Mouse (Mus musculus) heart, embryonic 10.5 days (tissue): ENCODE measurements around the gene Mcam. TPM values are rescaled to one million over a fixed set of nuclear protein-coding genes. Genes with fewer than 3 reads are reported as not detected.

Experiments
- DNase-seq: peaks from one replicate; pipeline ENCODE4 v3.0.0-alpha.2; 2017; ENCODE audit warnings: low spot score
- H3K27ac ChIP-seq: fragments of 300-500 bp; sonication (generic); 2 replicates; pipeline ENCODE4 v1.5.1; 2016; ENCODE audit warnings: mild to moderate bottlenecking
- H3K27me3 ChIP-seq: fragments of 300-500 bp; sonication (generic); 2 replicates; pipeline ENCODE4 v1.6.1; 2016; ENCODE audit warnings: mild to moderate bottlenecking; ENCODE audit not compliant: poor library complexity, insufficient read depth, severe bottlenecking
- H3K36me3 ChIP-seq: fragments of 300-500 bp; sonication (generic); 2 replicates; pipeline ENCODE4 v1.6.1; 2016; ENCODE audit warnings: mild to moderate bottlenecking, moderate library complexity
- H3K4me1 ChIP-seq: fragments of 300-500 bp; sonication (generic); 2 replicates; pipeline ENCODE4 v1.6.1; 2016; ENCODE audit warnings: mild to moderate bottlenecking
- H3K4me3 ChIP-seq: fragments of 300-500 bp; sonication (generic); 2 replicates; pipeline ENCODE4 v1.5.1; 2016; ENCODE audit warnings: mild to moderate bottlenecking, moderate library complexity
- H3K9me3 ChIP-seq: fragments of 300-500 bp; sonication (generic); 2 replicates; pipeline ENCODE4 v1.6.1; 2016; ENCODE audit warnings: mild to moderate bottlenecking, moderate library complexity
- WGBS: fragments of 180-500 bp; shearing (Covaris S2); methylation state at CpG from one replicate; pipeline ENCODE4 v1.1.7; 2016; 5-methylcytosine and 5-hydroxymethylcytosine counted together
- polyA plus RNA-seq: library from polyadenylated mRNA; unstranded; fragments of >200 nt; fragmentation: Nextera tagmentation; extraction: Ambion mirVana; gene quantifications from 2 replicates; pipeline ENCODE4 v1.2.1, GENCODE M21; 2016

Gene Mcam
- polyA plus RNA-seq, 1 experiment from 2014 or later: 34.6 TPM

- DNase-seq: no peak
- H3K9me3 ChIP-seq: no peaks in the 10 kb centered on the region
- H3K27me3 ChIP-seq: no peaks in the 10 kb centered on the region
- no peak overlapping the region for H3K4me3 ChIP-seq
- 0 out of 2 replicates have a peak, but pooled peaks cover under 1% of the 10 kb centered on the region for H3K36me3 ChIP-seq
- H3K4me1 ChIP-seq: peaks cover 12% of the 10 kb centered on the region
- WGBS: 87% methylated on average over 9 of the region's 9 CpGs
- H3K27ac ChIP-seq: no peak overlapping the region
These were observed 18.7 kb upstream of the Mcam start for GRCm38 (mm10) chr9:44115599-44115998.

GRCm38 (mm10) chr9:44116182-44116581 is 18.1 kb upstream of the Mcam start:
- no peak for DNase-seq
- no peaks in the 10 kb centered on the region for H3K36me3 ChIP-seq
- WGBS: 85% methylated on average over 4 of the region's 4 CpGs
- peaks cover 12% of the 10 kb centered on the region; the same call in 1 of the 2 replicates for H3K4me1 ChIP-seq
- no peaks in the 10 kb centered on the region for H3K9me3 ChIP-seq
- no peak overlapping the region for H3K4me3 ChIP-seq
- H3K27ac ChIP-seq: no peak overlapping the region
- H3K27me3 ChIP-seq: no peaks in the 10 kb centered on the region

GRCm38 (mm10) chr9:44119011-44119410 is 15.3 kb upstream of the Mcam start:
- no peak overlapping the region for H3K27ac ChIP-seq
- no peaks in the 10 kb centered on the region for H3K27me3 ChIP-seq
- H3K4me1 ChIP-seq: 0 out of 2 replicates have a peak, but pooled peaks cover 5% of the 10 kb centered on the region
- no peaks in the 10 kb centered on the region for H3K36me3 ChIP-seq
- H3K9me3 ChIP-seq: no peaks in the 10 kb centered on the region
- DNase-seq: no peak
- WGBS: 45% methylated on average over 5 of the region's 5 CpGs
- H3K4me3 ChIP-seq: no peak overlapping the region

DNA sequence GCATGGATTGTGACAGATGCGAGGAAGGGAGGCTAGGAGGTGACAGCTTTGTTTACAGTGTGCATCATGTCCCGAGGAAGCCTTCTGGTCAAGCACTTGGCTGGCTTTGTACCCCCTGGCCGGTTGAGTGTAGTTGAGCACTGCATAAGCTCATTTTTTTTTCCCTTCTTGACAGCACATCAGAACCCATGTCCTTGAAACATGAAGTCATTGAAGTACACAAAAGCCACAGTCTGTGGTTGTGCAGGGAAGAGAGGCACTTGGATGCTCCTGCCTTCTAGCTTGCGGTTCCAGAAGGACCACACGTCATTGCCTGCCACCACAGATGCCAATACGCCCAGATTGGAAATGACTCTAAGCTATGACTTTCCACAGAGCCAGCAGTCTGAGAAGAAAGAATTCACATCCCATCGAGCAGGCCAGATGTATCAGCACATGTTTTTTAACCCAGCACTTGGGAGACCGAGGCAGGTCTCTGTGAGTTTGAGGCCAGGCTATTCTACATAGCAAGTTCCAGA is 14.3 kb upstream of the Mcam start:
- Histone ChIP-seq H3K36me3 (no peaks in the 10 kb centered on the region), H3K4me1 (0 out of 2 replicates have a peak, but pooled peaks cover 5% of the 10 kb centered on the region), H3K4me3 (no peak overlapping the region), H3K9me3 (no peaks in the 10 kb centered on the region), H3K27me3 (no peaks in the 10 kb centered on the region), H3K27ac (no peak overlapping the region)
- no peak for DNase-seq
- WGBS: 82% methylated on average over 8 of the region's 8 CpGs

- no peak for DNase-seq
- H3K4me1 ChIP-seq: peaks cover 20% of the 10 kb centered on the region
- 73% methylated on average over 6 of the region's 6 CpGs for WGBS
- H3K27ac ChIP-seq: no peak overlapping the region
- H3K36me3 ChIP-seq: no peaks in the 10 kb centered on the region
- H3K9me3 ChIP-seq: no peaks in the 10 kb centered on the region
- no peak overlapping the region for H3K4me3 ChIP-seq
- no peaks in the 10 kb centered on the region for H3K27me3 ChIP-seq
These were observed 10.0 kb upstream of the Mcam start for GRCm38 (mm10) chr9:44124317-44124716.

- WGBS: 59% methylated on average over 5 of the region's 5 CpGs
- H3K27ac ChIP-seq: no peak overlapping the region
- H3K36me3 ChIP-seq: no peaks in the 10 kb centered on the region
- H3K9me3 ChIP-seq: no peaks in the 10 kb centered on the region
- peaks cover 27% of the 10 kb centered on the region for H3K4me1 ChIP-seq
- H3K27me3 ChIP-seq: no peaks in the 10 kb centered on the region
- no peak for DNase-seq
- no peak overlapping the region for H3K4me3 ChIP-seq
These were observed 9.2 kb upstream of the Mcam start for GRCm38 (mm10) chr9:44125026-44125425.

DNA sequence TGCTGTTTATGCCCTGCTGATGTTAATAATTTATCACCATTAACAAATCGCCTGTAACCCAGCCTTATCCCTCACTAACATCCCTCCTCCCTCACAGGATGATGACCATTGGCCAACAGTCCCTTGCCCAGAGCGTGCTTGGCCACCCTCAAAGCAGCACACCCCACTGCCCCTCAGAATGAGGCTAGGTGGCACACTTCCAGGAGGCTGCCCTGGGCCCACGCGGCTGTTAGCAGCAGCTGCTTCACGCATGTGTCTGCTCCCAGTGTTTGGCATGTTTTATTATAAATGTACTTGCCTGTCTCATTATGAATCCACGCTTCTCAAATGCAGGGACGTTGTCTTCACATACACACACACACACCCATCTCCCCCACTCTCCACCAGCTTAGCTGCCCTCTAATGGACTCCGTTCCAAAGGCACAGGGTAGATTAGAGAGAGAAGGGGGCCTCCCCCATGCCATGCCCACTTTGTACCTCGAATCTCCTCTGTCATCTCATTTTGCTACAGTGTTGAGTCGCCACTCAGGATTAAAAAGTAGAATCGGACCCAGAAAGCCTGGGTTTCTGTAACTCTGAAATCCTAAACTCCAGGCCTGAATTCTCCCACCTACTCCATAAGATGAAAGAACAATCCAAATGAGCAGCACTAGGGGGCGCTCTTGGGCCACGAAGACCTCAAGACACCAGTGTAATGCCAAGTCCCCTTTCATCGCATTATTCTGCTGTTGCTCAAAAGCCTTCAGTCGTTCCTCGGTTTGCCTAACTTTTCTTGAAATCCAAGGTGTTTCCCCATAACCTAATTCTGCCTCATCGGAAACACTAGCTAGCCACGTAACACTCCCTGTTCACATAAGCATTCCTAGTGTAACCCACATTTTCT is 8.5 kb upstream of the Mcam start:
- Histone ChIP-seq H3K36me3 (no peaks in the 10 kb centered on the region), H3K9me3 (no peaks in the 10 kb centered on the region), H3K27ac (peak overlapping the region; percentile 53; the same call in 1 of the 2 replicates), H3K4me1 (peaks cover 34% of the 10 kb centered on the region), H3K4me3 (peak overlapping the region; percentile 28; the same call in 1 of the 2 replicates), H3K27me3 (peaks cover 1% of the 10 kb centered on the region; the same call in 1 of the 2 replicates)
- 33% methylated on average over 18 of the region's 18 CpGs for WGBS
- peak; percentile 91 for DNase-seq

GRCm38 (mm10) chr9:44126746-44127145 is 7.5 kb upstream of the Mcam start:
- Histone ChIP-seq H3K27ac (no peak overlapping the region), H3K4me1 (peaks cover 43% of the 10 kb centered on the region), H3K36me3 (no peaks in the 10 kb centered on the region), H3K9me3 (no peaks in the 10 kb centered on the region), H3K4me3 (no peak overlapping the region), H3K27me3 (peaks cover 8% of the 10 kb centered on the region; the same call in 1 of the 2 replicates)
- 77% methylated on average over 3 of the region's 3 CpGs for WGBS
- no peak for DNase-seq

DNA sequence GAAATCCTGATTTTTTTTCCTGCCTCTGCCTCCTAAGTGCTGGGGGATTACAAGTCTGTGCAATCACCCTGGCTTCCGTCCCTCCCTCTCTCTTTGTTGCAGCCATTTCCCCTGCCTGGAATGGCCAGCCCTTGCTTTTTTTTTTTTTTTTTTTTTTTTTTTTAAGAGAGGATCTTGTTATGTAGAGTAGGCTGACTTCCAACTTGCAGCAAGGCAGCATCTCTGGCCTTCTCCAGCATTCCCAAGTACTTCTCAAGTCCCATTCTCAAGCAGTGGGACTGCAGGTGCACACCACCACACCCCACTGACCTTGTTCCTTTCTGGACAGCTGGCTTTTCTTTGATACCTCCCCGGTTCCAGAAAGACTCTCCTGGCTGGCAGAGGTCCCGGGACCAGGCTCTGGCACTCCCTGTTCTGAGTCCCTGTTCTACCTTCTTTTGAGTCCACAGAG is 6.9 kb upstream of the Mcam start:
- Histone ChIP-seq H3K4me3 (no peak overlapping the region), H3K4me1 (peaks cover 43% of the 10 kb centered on the region), H3K9me3 (no peaks in the 10 kb centered on the region), H3K27me3 (peaks cover 12% of the 10 kb centered on the region; the same call in 1 of the 2 replicates), H3K36me3 (no peaks in the 10 kb centered on the region), H3K27ac (peak overlapping the region; percentile 47; the same call in 1 of the 2 replicates)
- 50% methylated on average over 3 of the region's 3 CpGs for WGBS
- DNase-seq: no peak

DNA sequence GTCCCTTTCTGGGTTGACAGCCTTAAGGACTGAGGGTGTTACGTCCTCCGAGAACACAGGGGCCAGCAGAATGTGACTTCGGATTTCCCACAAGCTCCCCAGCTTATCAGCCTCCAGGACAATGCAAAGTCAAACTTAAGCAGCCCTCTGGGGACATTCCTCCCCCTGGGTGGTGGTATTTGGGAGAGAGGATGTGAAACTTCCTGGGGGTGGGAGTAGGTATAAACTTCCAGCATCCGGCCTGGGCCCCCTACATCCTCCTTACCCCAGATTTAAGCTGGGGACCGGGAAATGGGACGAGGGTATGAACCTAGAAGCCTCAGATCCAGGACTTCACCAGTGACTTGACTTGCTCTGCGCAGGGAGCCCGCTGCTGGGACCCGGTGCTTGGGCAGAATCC is 4.6 kb upstream of the Mcam start:
- Histone ChIP-seq H3K27ac (peak overlapping the region; percentile 91), H3K4me3 (peak overlapping the region; percentile 63), H3K27me3 (peaks cover 34% of the 10 kb centered on the region), H3K9me3 (no peaks in the 10 kb centered on the region), H3K36me3 (no peaks in the 10 kb centered on the region), H3K4me1 (peaks cover 60% of the 10 kb centered on the region)
- under 1% methylated on average over 9 of the region's 9 CpGs for WGBS
- DNase-seq: peak; percentile 70

- peaks cover 38% of the 10 kb centered on the region for H3K27me3 ChIP-seq
- DNase-seq: peak; percentile 88
- peak overlapping the region; percentile 63 for H3K4me3 ChIP-seq
- WGBS: under 1% methylated on average over 27 of the region's 27 CpGs
- peak overlapping the region; percentile 91 for H3K27ac ChIP-seq
- H3K36me3 ChIP-seq: no peaks in the 10 kb centered on the region
- H3K4me1 ChIP-seq: peaks cover 64% of the 10 kb centered on the region
- H3K9me3 ChIP-seq: no peaks in the 10 kb centered on the region
These were observed 4.2 kb upstream of the Mcam start for GRCm38 (mm10) chr9:44130034-44130433.

- 11% methylated on average over 19 of the region's 19 CpGs for WGBS
- Histone ChIP-seq H3K27me3 (peaks cover 45% of the 10 kb centered on the region), H3K4me1 (peaks cover 68% of the 10 kb centered on the region), H3K4me3 (peak overlapping the region; percentile 63), H3K36me3 (no peaks in the 10 kb centered on the region), H3K27ac (peak overlapping the region; percentile 91), H3K9me3 (no peaks in the 10 kb centered on the region)
- peak; percentile 80 for DNase-seq
These were observed 3.5 kb upstream of the Mcam start for GRCm38 (mm10) chr9:44130581-44131275.

DNA sequence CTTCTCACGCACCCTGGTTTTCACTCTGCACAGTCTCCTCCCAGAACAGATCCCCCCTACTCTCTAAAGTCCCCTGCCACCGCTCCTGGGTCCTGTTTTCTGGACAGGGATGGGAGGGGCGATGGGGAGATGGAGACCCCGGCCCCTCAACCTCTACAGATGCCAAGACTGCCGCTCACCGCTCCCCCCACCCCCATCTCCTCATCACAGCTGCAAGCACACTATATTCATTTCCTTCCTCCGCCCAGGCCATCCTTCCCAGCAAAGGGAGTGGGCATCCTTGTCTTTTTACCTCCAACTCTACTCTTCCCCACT is 3.0 kb upstream of the Mcam start:
- Histone ChIP-seq H3K27me3 (peaks cover 50% of the 10 kb centered on the region), H3K9me3 (no peaks in the 10 kb centered on the region), H3K4me3 (0 out of 2 replicates have a peak overlapping the region, but pooled peaks have one; percentile 5), H3K36me3 (no peaks in the 10 kb centered on the region; the same call in 1 of the 2 replicates), H3K4me1 (peaks cover 70% of the 10 kb centered on the region), H3K27ac (peak overlapping the region; percentile 91)
- no peak for DNase-seq
- 34% methylated on average over 7 of the region's 7 CpGs for WGBS
